Mouse (Mus musculus) neural tube, embryonic 10.5 days (tissue): Measurements from ENCODE around the gene Ldlrad3.

Experiments used
- DNase-seq: peaks from one replicate; pipeline ENCODE4 v3.0.0-alpha.2; 2017; ENCODE audit warnings: low spot score; ENCODE audit errors: extremely low spot score

Gene Ldlrad3

DNA sequence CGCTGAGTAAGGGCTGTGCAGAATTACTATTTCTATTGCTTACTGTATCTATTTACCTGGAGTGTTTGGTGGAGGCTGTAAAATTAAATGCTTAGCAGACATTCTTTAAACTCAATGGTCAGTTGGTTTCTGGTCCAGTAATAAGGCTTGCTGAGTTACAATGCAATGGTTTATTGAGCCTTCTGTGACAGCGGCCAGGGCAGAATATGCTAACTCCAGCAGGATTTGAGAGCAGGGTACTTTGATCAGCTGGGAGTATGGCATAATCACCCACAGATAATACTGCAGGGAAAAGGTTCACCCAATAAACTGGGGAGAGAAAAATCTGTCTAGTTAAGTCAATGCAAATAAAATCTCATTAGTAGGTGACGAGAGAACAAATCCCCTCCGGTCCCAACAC, 220.2 kb downstream of the Ldlrad3 start:
- no peak for DNase-seq

- DNase-seq = no peak
Observed at GRCm38 (mm10) chr2:101965515-101965914, 220.7 kb downstream of the Ldlrad3 start.

DNA sequence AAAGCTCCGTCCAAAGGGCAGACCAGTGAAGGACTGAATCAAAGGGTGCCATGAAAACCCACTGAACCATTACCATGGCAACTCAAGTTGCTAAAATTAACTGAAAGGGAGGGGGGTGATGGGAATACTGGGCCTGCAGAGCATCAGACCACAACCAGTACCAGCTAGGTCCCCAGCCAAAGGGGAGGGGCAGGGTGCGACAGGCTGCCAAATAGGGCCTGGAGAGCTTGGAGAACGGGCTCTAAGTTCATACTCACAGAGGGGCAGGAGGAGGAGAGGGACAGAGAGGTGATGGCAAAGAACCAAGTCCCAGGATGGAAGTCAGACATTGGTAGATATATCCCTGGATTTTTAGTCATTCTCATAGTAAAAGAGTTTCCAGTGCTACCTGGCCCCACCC, 222.8 kb downstream of the Ldlrad3 start:
- no peak for DNase-seq

- DNase-seq = no peak
Observed at GRCm38 (mm10) chr2:101962349-101962748, 223.8 kb downstream of the Ldlrad3 start.

GRCm38 (mm10) chr2:101961391-101961790, 224.8 kb downstream of the Ldlrad3 start:
- no peak for DNase-seq

GRCm38 (mm10) chr2:101960658-101961057, 225.5 kb downstream of the Ldlrad3 start:
- no peak for DNase-seq

- DNase-seq = no peak
Observed at GRCm38 (mm10) chr2:101956125-101956524, 230.1 kb downstream of the Ldlrad3 start.

GRCm38 (mm10) chr2:101952951-101953361, 233.2 kb downstream of the Ldlrad3 start:
- no peak for DNase-seq

DNA sequence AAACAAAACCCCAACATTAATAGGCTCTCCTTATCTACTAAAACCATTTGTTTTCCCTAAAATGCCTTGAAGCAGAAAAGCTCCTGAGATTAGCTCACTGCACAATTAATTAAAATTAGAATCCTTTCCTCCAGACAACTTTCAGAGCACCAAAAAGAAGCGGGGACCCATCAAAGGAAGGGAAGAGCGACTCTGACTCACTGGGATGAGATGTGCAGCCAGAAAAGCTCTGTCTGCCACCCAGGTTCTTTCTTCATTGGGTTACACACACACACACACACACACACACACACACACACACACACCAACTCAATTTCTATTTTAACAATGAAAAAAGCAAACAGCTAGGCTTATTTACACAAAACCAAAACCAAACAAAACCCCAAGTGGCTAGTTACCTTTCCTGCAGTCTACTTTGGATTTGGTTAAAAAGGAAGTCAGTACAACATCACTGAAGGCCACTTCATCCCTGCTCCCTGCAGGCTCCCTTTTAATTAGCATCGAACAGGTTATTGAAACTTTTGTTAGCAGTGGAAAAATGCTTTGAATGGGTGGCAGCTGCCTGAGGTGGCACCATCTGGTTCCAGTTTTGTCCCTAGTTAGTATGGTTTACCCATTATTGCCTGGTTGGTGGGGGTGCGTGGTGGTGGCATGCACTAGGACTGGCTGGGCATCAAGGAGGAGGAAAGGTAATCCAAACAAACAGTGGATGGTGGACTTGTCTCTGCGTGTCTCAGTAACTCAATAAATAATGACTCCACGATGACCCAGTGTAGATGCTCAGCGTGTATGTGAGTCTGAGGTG, 235.3 kb downstream of the Ldlrad3 start:
- no peak for DNase-seq

DNA sequence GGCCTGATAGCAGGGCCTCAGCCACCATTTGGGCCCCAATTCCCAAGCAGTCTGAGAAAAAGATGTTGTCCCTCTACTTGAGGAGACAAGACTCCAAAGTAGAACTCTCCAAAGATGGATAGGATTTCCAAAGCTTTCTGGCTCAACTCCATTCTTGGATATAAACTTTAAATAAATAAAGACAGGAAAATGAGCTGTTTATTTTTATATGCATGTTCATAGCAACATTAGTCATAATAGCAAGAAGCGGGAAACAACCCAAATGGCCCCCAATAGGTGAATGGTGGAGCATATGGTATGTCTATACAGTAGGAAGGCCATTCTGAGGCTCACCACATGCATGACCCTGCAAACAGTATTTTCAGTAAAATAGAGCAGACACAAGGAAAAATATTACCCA, 251.2 kb downstream of the Ldlrad3 start:
- DNase-seq = no peak

GRCm38 (mm10) chr2:101933301-101933700, 252.9 kb downstream of the Ldlrad3 start:
- no peak for DNase-seq

GRCm38 (mm10) chr2:101932169-101932936, 253.8 kb downstream of the Ldlrad3 start:
- DNase-seq = no peak

DNA sequence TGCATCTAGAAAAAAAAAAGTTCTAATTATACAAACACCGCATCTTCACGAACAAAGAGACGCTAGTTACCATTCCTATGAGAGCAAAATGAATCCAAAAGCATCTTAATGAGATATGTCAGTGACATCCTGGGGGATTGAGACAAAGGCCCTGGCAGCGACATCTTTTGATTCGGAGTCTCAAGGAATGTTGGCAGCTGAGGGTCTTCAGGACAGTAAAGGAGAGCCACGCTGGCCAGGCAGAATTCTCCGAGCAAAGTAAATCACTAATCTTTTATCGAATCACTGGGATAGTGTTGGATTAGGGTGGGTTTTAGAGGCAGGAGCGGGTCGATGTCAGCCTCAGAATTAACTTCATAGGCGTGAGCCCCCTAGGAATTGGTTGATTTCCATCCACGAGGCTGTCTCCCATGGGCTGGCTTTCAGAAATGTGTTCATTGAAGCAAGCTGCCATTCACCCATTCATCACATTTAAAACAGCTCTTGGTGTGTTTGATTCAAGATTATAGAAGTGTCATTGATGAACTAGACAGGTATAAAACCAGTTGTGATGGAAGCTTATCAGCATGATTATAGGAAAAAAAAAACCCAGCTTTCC, 260.5 kb downstream of the Ldlrad3 start:
- no peak for DNase-seq

DNA sequence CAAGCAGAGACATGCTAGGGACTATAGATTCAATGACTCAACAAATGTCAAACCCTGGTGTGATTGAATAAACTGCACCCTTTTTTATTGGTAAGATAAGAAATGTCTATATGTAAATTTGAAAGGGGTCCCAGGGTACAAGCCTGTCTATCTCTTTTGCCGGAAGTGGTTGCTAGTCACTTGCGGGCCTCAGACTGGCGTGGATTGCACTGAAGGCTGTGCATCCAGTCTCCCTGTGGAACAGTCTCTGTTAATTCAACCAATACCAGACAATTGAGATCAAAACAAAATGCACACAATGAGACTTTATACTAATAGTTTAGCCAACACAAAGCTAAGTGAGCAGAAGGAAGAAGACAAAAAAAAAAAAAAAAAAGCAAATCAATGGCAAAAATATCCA, 261.0 kb downstream of the Ldlrad3 start:
- no peak for DNase-seq

DNA sequence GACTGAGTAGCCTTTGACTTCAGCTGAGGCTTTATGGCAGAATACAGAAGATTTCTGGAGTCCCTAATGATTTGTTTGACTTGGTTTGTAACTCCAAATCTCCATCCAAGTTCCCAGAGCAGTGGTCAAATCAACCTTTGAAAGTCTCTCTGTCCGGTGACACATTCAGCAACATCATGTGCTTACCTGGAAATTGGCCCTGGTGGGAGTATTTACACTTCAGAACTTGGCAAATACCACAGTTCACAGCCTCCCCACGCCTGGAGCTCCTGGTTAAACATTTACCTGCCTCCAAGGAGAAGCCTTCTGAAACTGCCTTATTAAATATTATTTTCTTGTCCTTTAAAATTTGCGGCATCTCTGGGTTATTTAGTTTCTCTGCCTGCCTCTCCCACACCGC, 263.0 kb downstream of the Ldlrad3 start:
- no peak for DNase-seq

DNA sequence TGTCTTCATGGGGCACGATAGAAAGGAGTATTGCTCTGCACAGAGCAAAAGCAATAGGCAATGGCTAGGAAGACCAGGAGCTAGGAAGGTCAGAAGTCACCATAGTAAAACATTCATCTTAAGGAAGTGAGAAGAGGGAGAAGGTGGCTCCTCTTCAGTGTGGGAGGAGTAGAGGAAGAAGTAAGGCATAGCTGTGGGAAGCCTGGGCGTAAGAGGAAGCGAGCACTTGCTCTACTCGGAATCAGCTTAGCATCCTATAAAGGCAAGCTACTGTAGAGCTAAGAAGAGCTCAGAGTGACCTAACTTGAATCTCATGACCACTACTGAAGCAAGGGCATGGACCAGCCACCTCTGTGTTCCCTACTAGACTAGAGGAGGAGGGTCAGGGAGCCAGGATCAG, 263.9 kb downstream of the Ldlrad3 start:
- DNase-seq = no peak

- DNase-seq = no peak
Observed at GRCm38 (mm10) chr2:101920136-101920554, 266.0 kb downstream of the Ldlrad3 start.

DNA sequence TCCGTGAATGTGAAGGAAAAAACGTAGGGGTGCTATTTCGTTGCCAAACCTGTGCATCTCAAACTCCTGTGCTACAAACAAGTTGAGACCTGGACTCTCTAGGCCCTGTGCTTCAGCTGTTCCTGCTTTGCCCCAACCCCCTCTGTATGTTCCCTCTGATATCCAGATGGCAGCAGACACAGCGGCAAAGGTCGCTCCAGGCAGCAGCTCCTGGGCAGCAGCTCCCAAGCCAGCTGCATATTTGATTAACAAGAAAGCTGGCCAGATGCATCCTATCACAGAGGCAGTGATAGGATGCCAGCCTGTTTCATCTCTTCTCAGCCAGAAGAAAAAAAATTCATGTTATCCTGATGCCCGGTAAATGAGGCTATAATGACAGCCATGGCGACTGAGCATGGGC, 267.7 kb downstream of the Ldlrad3 start:
- no peak for DNase-seq

GRCm38 (mm10) chr2:101909326-101910080, 276.7 kb downstream of the Ldlrad3 start:
- DNase-seq = no peak

GRCm38 (mm10) chr2:101908773-101909172, 277.4 kb downstream of the Ldlrad3 start:
- DNase-seq = no peak

GRCm38 (mm10) chr2:101907386-101908022, 278.7 kb downstream of the Ldlrad3 start:
- no peak for DNase-seq
